Mouse (Mus musculus) embryonic facial prominence, embryonic 11.5 days (tissue): Measurements from ENCODE around the gene Cmtr1. TPM values are rescaled to one million over a fixed set of nuclear protein-coding genes. Genes with fewer than 3 reads are reported as not detected.

ENCODE experiments used
- ATAC-seq: fragments of 200-750 bp; cut with Nextera tagmentation; replicated peaks from 2 replicates; pipeline ENCODE4 v1.8.0; 2017; ENCODE audit warnings: low read depth; ENCODE audit not compliant: insufficient number of reproducible peaks, low FRiP score, low TSS enrichment
- DNase-seq: peaks from one replicate; pipeline ENCODE4 v3.0.0-alpha.2; 2015; ENCODE audit warnings: low spot score
- H3K27ac ChIP-seq: fragments of 300-500 bp; sonication (generic); replicated peaks from 2 replicates; pipeline ENCODE4 v1.5.1; 2014; ENCODE audit warnings: mild to moderate bottlenecking, low read depth, low read length, control low read depth
- H3K27me3 ChIP-seq: fragments of 300-500 bp; sonication (generic); 2 replicates; pipeline ENCODE4 v1.6.1; 2014; ENCODE audit warnings: mild to moderate bottlenecking, low read length, moderate library complexity, mixed read lengths; ENCODE audit not compliant: control insufficient read depth, insufficient read depth
- H3K36me3 ChIP-seq: fragments of 300-500 bp; sonication (generic); replicated peaks from 2 replicates; pipeline ENCODE4 v1.6.1; 2014; ENCODE audit warnings: low read depth, mild to moderate bottlenecking, low read length, moderate library complexity, mixed read lengths; ENCODE audit not compliant: control insufficient read depth, insufficient read depth
- H3K4me1 ChIP-seq: fragments of 300-500 bp; sonication (generic); 2 replicates; pipeline ENCODE4 v1.6.1; 2014; ENCODE audit warnings: low read length, mixed read lengths; ENCODE audit not compliant: control insufficient read depth, insufficient read depth
- H3K4me2 ChIP-seq: fragments of 300-500 bp; sonication (generic); 2 replicates; pipeline ENCODE4 v1.6.1; 2014; ENCODE audit warnings: low read depth, mild to moderate bottlenecking, control low read depth, low read length, moderate library complexity
- H3K4me3 ChIP-seq: fragments of 300-500 bp; sonication (generic); 2 replicates; pipeline ENCODE4 v1.5.1; 2014; ENCODE audit warnings: low read depth, low read length, control low read depth
- H3K9ac ChIP-seq: fragments of 300-500 bp; sonication (generic); replicated peaks from 2 replicates; pipeline ENCODE4 v1.6.1; 2014; ENCODE audit warnings: mild to moderate bottlenecking, control low read depth, low read length
- H3K9me3 ChIP-seq: fragments of 300-500 bp; sonication (generic); replicated peaks from 2 replicates; pipeline ENCODE4 v1.6.1; 2016; ENCODE audit warnings: mild to moderate bottlenecking, low read length, inconsistent platforms, mixed read lengths; ENCODE audit not compliant: control insufficient read depth
- WGBS: fragments of 180-500 bp; shearing (Covaris S2); extraction: QIAGEN DNeasy Blood & Tissue Kit; methylation state at CpG from one replicate; pipeline ENCODE4 v1.1.7; 2014; 5-methylcytosine and 5-hydroxymethylcytosine counted together
- polyA plus RNA-seq: library from polyadenylated mRNA; unstranded; fragments of >200 nt; fragmentation: Nextera tagmentation; extraction: Ambion mirVana; gene quantifications from 2 replicates; pipeline ENCODE4 v1.2.1, GENCODE M21; 2014

Gene Cmtr1
- polyA plus RNA-seq, 1 experiment from 2014 or later, result 120 TPM

DNA sequence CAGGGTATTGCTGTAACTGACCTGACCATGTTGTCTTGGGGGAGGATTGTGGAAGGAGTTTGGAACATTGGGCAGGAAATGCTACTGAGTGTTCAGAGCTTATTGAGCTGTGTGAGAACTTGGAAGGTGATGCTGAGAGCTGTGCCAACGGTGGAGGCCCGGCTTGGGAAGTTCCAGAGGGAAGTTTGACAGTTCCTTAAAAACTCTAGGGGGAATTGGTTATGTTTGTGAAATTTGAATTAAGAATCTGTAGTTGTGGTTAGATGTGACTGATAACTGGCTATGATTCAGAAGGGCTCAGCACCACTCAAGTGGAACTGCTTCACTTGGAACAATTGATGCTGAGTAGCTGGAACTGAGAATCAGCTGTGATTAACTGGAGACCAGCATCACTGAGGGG is 10.6 kb downstream of the Cmtr1 start:
- Histone ChIP-seq H3K27ac (no peak overlapping the region), H3K27me3 (no peaks in the 10 kb centered on the region), H3K4me3 (no peak overlapping the region), H3K9me3 (no peaks in the 10 kb centered on the region), H3K36me3 (peaks cover 10% of the 10 kb centered on the region), H3K9ac (no peak overlapping the region), H3K4me2 (no peak overlapping the region), H3K4me1 (no peaks in the 10 kb centered on the region)
- WGBS, result 91% methylated on average over 2 of the region's 2 CpGs
- ATAC-seq (no peak), DNase-seq (no peak)

DNA sequence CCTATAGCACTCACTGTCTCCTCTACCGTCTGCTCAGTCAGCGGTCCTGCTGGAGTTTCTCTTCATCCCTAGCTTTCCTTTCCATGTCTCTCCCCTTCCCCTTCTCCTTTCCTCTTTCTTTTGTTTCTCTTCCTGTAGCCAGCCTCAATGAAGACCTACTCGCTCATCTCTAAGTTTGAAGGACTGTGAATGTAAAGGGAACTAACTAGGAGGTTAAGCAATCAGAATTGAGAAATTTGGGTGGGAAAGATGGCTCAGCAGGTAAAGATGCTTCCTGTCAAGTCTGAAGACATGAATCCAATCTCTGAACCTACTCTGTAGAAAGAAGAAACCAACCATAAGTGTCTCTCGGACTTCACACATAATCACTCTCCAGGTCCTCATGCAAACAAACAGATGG is 12.9 kb downstream of the Cmtr1 start:
- no peak overlapping the region for H3K4me3 ChIP-seq
- H3K4me1 ChIP-seq, result no peaks in the 10 kb centered on the region
- ATAC-seq, result no peak
- H3K27me3 ChIP-seq, result no peaks in the 10 kb centered on the region
- no peak for DNase-seq
- WGBS, result 90% methylated on average over 4 of the region's 4 CpGs
- no peak overlapping the region for H3K27ac ChIP-seq
- no peaks in the 10 kb centered on the region for H3K9me3 ChIP-seq
- no peak overlapping the region for H3K4me2 ChIP-seq
- H3K9ac ChIP-seq, result no peak overlapping the region
- H3K36me3 ChIP-seq, result peaks cover 12% of the 10 kb centered on the region

- H3K36me3 ChIP-seq, result peaks cover 15% of the 10 kb centered on the region
- H3K4me3 ChIP-seq, result no peak overlapping the region
- no peak for ATAC-seq
Measured at GRCm38 (mm10) chr17:29678526-29678925, 18.1 kb downstream of the Cmtr1 start.

GRCm38 (mm10) chr17:29679038-29679767 is 18.8 kb downstream of the Cmtr1 start:
- Histone ChIP-seq H3K27ac (no peak overlapping the region), H3K9ac (no peak overlapping the region), H3K9me3 (no peaks in the 10 kb centered on the region), H3K4me2 (no peak overlapping the region), H3K36me3 (peaks cover 15% of the 10 kb centered on the region), H3K4me1 (no peaks in the 10 kb centered on the region), H3K27me3 (no peaks in the 10 kb centered on the region), H3K4me3 (no peak overlapping the region)
- 85% methylated on average over 6 of the region's 6 CpGs for WGBS
- DNase-seq (no peak), ATAC-seq (no peak)

More at GRCm38 (mm10) chr17:29678526-29678925, 18.1 kb downstream of the Cmtr1 start:
- H3K4me1 ChIP-seq, result no peaks in the 10 kb centered on the region
- DNase-seq, result no peak
- no peak overlapping the region for H3K27ac ChIP-seq
- 87% methylated on average over 8 of the region's 8 CpGs for WGBS
- no peak overlapping the region for H3K4me2 ChIP-seq
- no peaks in the 10 kb centered on the region for H3K9me3 ChIP-seq
- H3K9ac ChIP-seq, result no peak overlapping the region
- no peaks in the 10 kb centered on the region for H3K27me3 ChIP-seq

- Histone ChIP-seq H3K27ac (no peak overlapping the region), H3K9ac (no peak overlapping the region)
Measured at GRCm38 (mm10) chr17:29680174-29680573, 19.8 kb downstream of the Cmtr1 start.

DNA sequence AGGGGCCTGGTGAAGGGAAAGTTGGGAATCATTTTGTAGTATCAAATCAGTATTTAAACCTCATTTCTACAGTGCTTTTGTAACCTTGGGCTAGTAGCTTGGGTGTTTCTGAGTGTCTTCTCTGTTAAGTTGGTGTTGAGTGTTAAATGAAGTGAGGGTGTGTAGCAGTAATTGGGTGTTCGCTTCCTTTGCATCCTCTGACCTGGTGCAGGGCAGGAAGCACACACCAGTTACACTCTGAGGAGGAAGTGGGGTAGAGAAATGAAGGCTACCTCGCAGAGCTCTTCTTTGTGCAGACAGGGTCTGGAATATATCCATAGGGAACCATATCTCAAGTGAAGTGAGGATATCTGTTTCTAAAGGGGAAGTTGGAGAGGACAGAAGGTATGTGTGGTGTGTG is 20.5 kb downstream of the Cmtr1 start:
- H3K36me3 ChIP-seq, result peaks cover 8% of the 10 kb centered on the region
- WGBS, result 92% methylated on average over 2 of the region's 2 CpGs
- ATAC-seq, result no peak

More at GRCm38 (mm10) chr17:29680174-29680573, 19.8 kb downstream of the Cmtr1 start:
- DNase-seq (no peak), ATAC-seq (no peak)
- no peaks in the 10 kb centered on the region for H3K27me3 ChIP-seq
- peaks cover 16% of the 10 kb centered on the region for H3K36me3 ChIP-seq
- H3K4me2 ChIP-seq, result no peak overlapping the region
- H3K4me3 ChIP-seq, result no peak overlapping the region
- whole genome bisulfite sequencing, result 74% methylated on average over 2 of the region's 2 CpGs
- H3K4me1 ChIP-seq, result no peaks in the 10 kb centered on the region
- H3K9me3 ChIP-seq, result no peaks in the 10 kb centered on the region

GRCm38 (mm10) chr17:29681669-29682068 is 21.3 kb downstream of the Cmtr1 start:
- Histone ChIP-seq H3K27ac (no peak overlapping the region), H3K27me3 (no peaks in the 10 kb centered on the region), H3K4me2 (no peak overlapping the region), H3K4me1 (no peaks in the 10 kb centered on the region), H3K36me3 (peaks cover 5% of the 10 kb centered on the region), H3K9me3 (no peaks in the 10 kb centered on the region), H3K9ac (no peak overlapping the region), H3K4me3 (no peak overlapping the region)
- ATAC-seq (no peak), DNase-seq (no peak)
- WGBS, result 96% methylated on average over 9 of the region's 9 CpGs

More for the DNA sequence above, 20.5 kb downstream of the Cmtr1 start:
- no peak overlapping the region for H3K9ac ChIP-seq
- no peak overlapping the region for H3K27ac ChIP-seq
- H3K4me3 ChIP-seq, result no peak overlapping the region
- no peaks in the 10 kb centered on the region for H3K4me1 ChIP-seq
- H3K9me3 ChIP-seq, result no peaks in the 10 kb centered on the region
- no peak overlapping the region for H3K4me2 ChIP-seq
- no peak for DNase-seq
- H3K27me3 ChIP-seq, result no peaks in the 10 kb centered on the region

DNA sequence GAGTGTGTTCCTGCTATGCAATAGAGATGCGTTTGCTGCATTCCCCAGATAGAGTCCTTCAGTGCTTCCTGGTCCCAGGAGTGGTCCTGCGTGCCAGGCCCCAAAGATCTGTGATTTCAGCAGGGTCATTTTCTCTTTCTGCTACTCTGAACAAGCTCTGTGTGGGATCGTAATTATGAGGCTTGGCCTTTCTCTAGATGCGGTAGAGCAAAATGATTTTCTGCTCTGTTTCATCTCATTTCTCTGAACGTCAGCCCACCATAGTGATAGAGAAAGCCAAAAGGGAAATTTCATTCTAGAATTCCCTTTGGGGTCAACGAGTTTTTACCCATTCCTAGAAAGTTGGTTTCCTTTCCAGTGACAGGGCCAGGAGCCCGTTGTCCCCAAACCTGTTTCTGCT is 21.9 kb downstream of the Cmtr1 start:
- peaks cover 5% of the 10 kb centered on the region for H3K36me3 ChIP-seq
- H3K9me3 ChIP-seq, result no peaks in the 10 kb centered on the region
- no peak overlapping the region for H3K4me3 ChIP-seq
- no peaks in the 10 kb centered on the region for H3K4me1 ChIP-seq
- no peak overlapping the region for H3K9ac ChIP-seq
- H3K4me2 ChIP-seq, result no peak overlapping the region
- WGBS, result 84% methylated on average over 7 of the region's 7 CpGs
- no peaks in the 10 kb centered on the region for H3K27me3 ChIP-seq
- no peak for DNase-seq
- ATAC-seq, result no peak
- no peak overlapping the region for H3K27ac ChIP-seq
